In genomic region chr11:24391385-24391784, GRCm38 (mm10) we compare ENCODE assay signal across 23 mouse cellular contexts.
DNase-seq lines count a peak whose midpoint lies in the region; ATAC-seq lines count a peak whose summit lies in the region.
"Had no signal": no experiment of that assay in that cellular context is flagged by ENCODE, and none has a peak within 500 bp of the region (broad histone marks: within the 10 kb centered on the region; RNA-seq: fewer than 3 reads in every experiment).

No protein-coding gene starts in this region.

- peak; percentile 13 for DNase-seq in A20 (ENCODE audit: low read depth, low spot score)
- DNase-seq in urinary bladder, postnatal 10 days (ENCODE audit: low spot score): no peak
- DNase-seq in heart, embryonic 10.5 days (ENCODE audit: low spot score): no peak
- DNase-seq in cerebellum, adult 8-10 months: no peak
- DNase-seq in thymus, postnatal 0 days (ENCODE audit: low spot score): no peak
- DNase-seq: adrenal gland, adult 2 months; adrenal gland, postnatal 14 days; cerebellum, adult 18-20 months; cerebellum, adult 9-11 months; cerebellum, postnatal 25 days; forebrain, postnatal 0 days; gastrocnemius, postnatal 25 days had no signal

- peak; percentile 59 for ATAC-seq in common myeloid progenitor, adult 5-6 weeks (replicated peaks; ENCODE audit: low read depth, poor library complexity, severe bottlenecking)
- peak; percentile 54 for ATAC-seq in granulocyte monocyte progenitor cell, adult 5-6 weeks (replicated peaks; ENCODE audit: poor library complexity, severe bottlenecking)
- ATAC-seq in megakaryocyte progenitor cell, adult 5-6 weeks (replicated peaks; ENCODE audit: poor library complexity): peak; percentile 63
- ATAC-seq: forebrain, embryonic 14.5 days; forebrain, postnatal 0 days; hindbrain, postnatal 0 days; inflammation-experienced regulatory T-cells, adult 6 months; intestine, embryonic 16.5 days had no signal

- WGBS in heart, embryonic 10.5 days: 62% methylated on average over 1 of the region's 1 CpGs

- H3K27ac ChIP-seq in heart, embryonic 10.5 days: no peak overlapping the region
- H3K27ac ChIP-seq: embryonic facial prominence, embryonic 15.5 days; heart, embryonic 15.5 days; hindbrain, embryonic 14.5 days; hindbrain, postnatal 0 days had no signal

- H3K4me3 ChIP-seq in heart, embryonic 10.5 days: no peak overlapping the region
- H3K4me3 ChIP-seq: embryonic facial prominence, embryonic 15.5 days; heart, embryonic 12.5 days; heart, embryonic 15.5 days had no signal

- H3K36me3 ChIP-seq in heart, embryonic 10.5 days: no peaks in the 10 kb centered on the region
- H3K36me3 ChIP-seq: embryonic facial prominence, embryonic 15.5 days; heart, embryonic 12.5 days; heart, embryonic 15.5 days had no signal

- H3K9me3 ChIP-seq in heart, embryonic 10.5 days: no peaks in the 10 kb centered on the region
- H3K9me3 ChIP-seq: embryonic facial prominence, embryonic 15.5 days; heart, embryonic 12.5 days; heart, embryonic 15.5 days had no signal

- H3K4me1 ChIP-seq in heart, embryonic 10.5 days: no peaks in the 10 kb centered on the region
- H3K4me1 ChIP-seq: heart, embryonic 12.5 days; heart, embryonic 15.5 days had no signal

- no peaks in the 10 kb centered on the region for H3K27me3 ChIP-seq in heart, embryonic 10.5 days (ENCODE audit: insufficient read depth, poor library complexity, severe bottlenecking)
- H3K27me3 ChIP-seq: embryonic facial prominence, embryonic 15.5 days; heart, embryonic 12.5 days; heart, embryonic 15.5 days had no signal
